Mouse (Mus musculus) heart, embryonic 15.5 days (tissue): ENCODE measurements around the gene Tnfsf12. TPM values are rescaled to one million over a fixed set of nuclear protein-coding genes. Genes with fewer than 3 reads are reported as not detected.

Experiments used
- microRNA counts: library from miRNA; unstranded; fragments of <30 nt; microRNA quantifications from one replicate; lab custom pipeline; 2016
- microRNA-seq: library from miRNA; unstranded; fragments of <30 nt; microRNA quantifications from one replicate; pipeline ENCODE4, GENCODE M21; 2016
- polyA plus RNA-seq: library from polyadenylated mRNA; unstranded; fragments of >200 nt; fragmentation: Nextera tagmentation; extraction: Ambion mirVana; gene quantifications from 2 replicates; pipeline ENCODE4 v1.2.1, GENCODE M21; 2015

The Tnfsf12 gene
- polyA plus RNA-seq, 1 experiment from 2014 or later, result 7.3 TPM

MicroRNAs within 50 kb of the gene (microRNA counts, 519-probe panel; counts per million panel counts)
- microRNA mmu-miR-1934 (lab: Ali Mortazavi, UCI), result not detected

Small RNA genes lying within 50 kb of the gene (microRNA-seq; reads per million reads assigned to microRNA genes)
- 5.3 reads per million, percentile 19 among the genes with 10 or more reads in this experiment for gene Mir1934

Other genes with a start within 250 kb of the Tnfsf12 start
- gene Dnah2, start 146.7 kb downstream of the Tnfsf12 start, polyA plus RNA-seq, result 0.21 and 0.42 TPM in 2 replicates
- 53.8 and 59.7 TPM in 2 replicates for gene Efnb3, start 135.6 kb downstream of the Tnfsf12 start, polyA plus RNA-seq
- gene Wrap53, start 115.6 kb downstream of the Tnfsf12 start, polyA plus RNA-seq, result 13.3 and 17.0 TPM in 2 replicates
- gene Trp53, start 115.5 kb downstream of the Tnfsf12 start, polyA plus RNA-seq, result 59.4 and 88.1 TPM in 2 replicates
- gene Atp1b2, start 89.9 kb downstream of the Tnfsf12 start, polyA plus RNA-seq, result 24.2 and 24.5 TPM in 2 replicates
- 0.29 TPM in 1 of 2 replicates, not detected in the other for gene Shbg, start 77.9 kb downstream of the Tnfsf12 start, polyA plus RNA-seq
- 14.3 and 16.7 TPM in 2 replicates for gene Sat2, start 73.8 kb downstream of the Tnfsf12 start, polyA plus RNA-seq
- 22.9 and 28.5 TPM in 2 replicates for gene Fxr2, start 62.9 kb downstream of the Tnfsf12 start, polyA plus RNA-seq
- 0.22 TPM in 1 of 2 replicates, not detected in the other for gene Sox15, start 40.5 kb downstream of the Tnfsf12 start, polyA plus RNA-seq
- 38.8 and 48.1 TPM in 2 replicates for gene Mpdu1, start 33.2 kb downstream of the Tnfsf12 start, polyA plus RNA-seq
- gene Cd68, start 29.7 kb downstream of the Tnfsf12 start, polyA plus RNA-seq, result 8.7 and 18.6 TPM in 2 replicates
- gene Eif4a1, start 23.4 kb downstream of the Tnfsf12 start, polyA plus RNA-seq, result 310 and 340 TPM in 2 replicates
- 47.1 and 54.8 TPM in 2 replicates for gene Senp3, start 13.8 kb downstream of the Tnfsf12 start, polyA plus RNA-seq
- 0.54 and 0.99 TPM in 2 replicates for gene Tnfsf13, start 10.1 kb downstream of the Tnfsf12 start, polyA plus RNA-seq
- 2.9 and 4.2 TPM in 2 replicates for gene Tnfsfm13, start 249 bp upstream of the Tnfsf12 start, polyA plus RNA-seq
- gene Polr2a, start 62.8 kb upstream of the Tnfsf12 start, polyA plus RNA-seq, result 10.9 and 18.3 TPM in 2 replicates
- 0.16 and 0.48 TPM in 2 replicates for gene Slc35g3, start 66.1 kb upstream of the Tnfsf12 start, polyA plus RNA-seq
- gene Zbtb4, start 70.1 kb upstream of the Tnfsf12 start, polyA plus RNA-seq, result 3.1 and 3.8 TPM in 2 replicates
- 5.4 and 7.5 TPM in 2 replicates for gene Chrnb1, start 100.1 kb upstream of the Tnfsf12 start, polyA plus RNA-seq
- 1.8 and 2.9 TPM in 2 replicates for gene Fgf11, start 106.0 kb upstream of the Tnfsf12 start, polyA plus RNA-seq
- gene Tmem102, start 109.8 kb upstream of the Tnfsf12 start, polyA plus RNA-seq, result 1.1 and 2.6 TPM in 2 replicates
- not detected in 2 replicates for gene Gm39566, start 119.4 kb upstream of the Tnfsf12 start, polyA plus RNA-seq
- gene Spem2, start 122.6 kb upstream of the Tnfsf12 start, polyA plus RNA-seq, result not detected in 2 replicates
- not detected in 2 replicates for gene Spem1, start 126.3 kb upstream of the Tnfsf12 start, polyA plus RNA-seq
- gene Nlgn2, start 141.9 kb upstream of the Tnfsf12 start, polyA plus RNA-seq, result 1.6 and 2.2 TPM in 2 replicates
- gene Tmem256, start 142.7 kb upstream of the Tnfsf12 start, polyA plus RNA-seq, result 291 and 359 TPM in 2 replicates
- 68.5 and 81.4 TPM in 2 replicates for gene Plscr3, start 150.5 kb upstream of the Tnfsf12 start, polyA plus RNA-seq
- gene Tnk1, start 162.9 kb upstream of the Tnfsf12 start, polyA plus RNA-seq, result 0.31 and 0.80 TPM in 2 replicates
- gene Tmem95, start 182.2 kb upstream of the Tnfsf12 start, polyA plus RNA-seq, result not detected in 2 replicates
- gene Kctd11, start 185.6 kb upstream of the Tnfsf12 start, polyA plus RNA-seq, result 3.3 and 5.7 TPM in 2 replicates
- gene Acap1, start 199.7 kb upstream of the Tnfsf12 start, polyA plus RNA-seq, result 4.5 and 14.8 TPM in 2 replicates
- 3.7 and 5.8 TPM in 2 replicates for gene 2810408A11Rik, start 205.1 kb upstream of the Tnfsf12 start, polyA plus RNA-seq
- 5.2 and 7.0 TPM in 2 replicates for gene Neurl4, start 205.2 kb upstream of the Tnfsf12 start, polyA plus RNA-seq
- 44.8 and 54.9 TPM in 2 replicates for gene Gps2, start 218.0 kb upstream of the Tnfsf12 start, polyA plus RNA-seq
- gene Eif5a, start 226.1 kb upstream of the Tnfsf12 start, polyA plus RNA-seq, result 975 and 1,130 TPM in 2 replicates
- 5.5 and 5.7 TPM in 2 replicates for gene Ybx2, start 239.9 kb upstream of the Tnfsf12 start, polyA plus RNA-seq